Mouse (Mus musculus) heart, adult 8-10 months (tissue): ENCODE data around the gene Klk1b9. TPM values are rescaled to one million over a fixed set of nuclear protein-coding genes. Genes with fewer than 3 reads are reported as not detected.
"Not testable (repeated sequence)": the region's sequence is repeated elsewhere in the genome, so short reads cannot be mapped to it uniquely, and the experiment has no call there.

ENCODE experiments used
- DNase-seq: peaks from one replicate; pipeline ENCODE4 v3.0.0; 2022; ENCODE audit warnings: low spot score
- total RNA-seq, 4 experiments: library from RNA; stranded (reverse); gene quantifications; 2 replicates each; pipeline ENCODE4 v1.2.4; 2022

Klk1b9 gene
- total RNA-seq = not detected

DNA sequence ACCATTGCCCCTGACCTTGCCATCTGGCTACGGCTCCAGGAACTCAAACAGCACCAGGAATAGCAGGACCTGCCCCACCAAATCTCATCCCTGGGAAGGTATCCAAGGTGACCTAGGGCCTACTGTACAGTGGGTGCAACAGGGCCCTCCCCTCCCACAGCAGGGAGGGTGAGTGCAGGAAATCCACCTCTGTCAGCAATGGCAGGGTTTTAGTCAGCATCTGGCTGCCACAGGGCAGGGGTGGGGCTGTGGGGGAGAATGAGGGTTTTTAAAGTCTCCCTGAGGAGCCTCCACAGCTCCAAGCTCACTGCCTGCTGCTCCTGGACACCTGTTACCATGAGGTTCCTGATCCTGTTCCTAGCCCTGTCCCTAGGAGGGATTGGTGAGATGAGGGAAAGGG lies at the start of gene Klk1b9:
Gene Klk1b9, plus strand, starts transcription at position 301 of the 400 bp plus-strand sequence.
- not testable (repeated sequence) for DNase-seq

GRCm38 (mm10) chr7:43928521-43928920 lies 47.3 kb upstream of the Klk1b9 start:
- no peak for DNase-seq

DNA sequence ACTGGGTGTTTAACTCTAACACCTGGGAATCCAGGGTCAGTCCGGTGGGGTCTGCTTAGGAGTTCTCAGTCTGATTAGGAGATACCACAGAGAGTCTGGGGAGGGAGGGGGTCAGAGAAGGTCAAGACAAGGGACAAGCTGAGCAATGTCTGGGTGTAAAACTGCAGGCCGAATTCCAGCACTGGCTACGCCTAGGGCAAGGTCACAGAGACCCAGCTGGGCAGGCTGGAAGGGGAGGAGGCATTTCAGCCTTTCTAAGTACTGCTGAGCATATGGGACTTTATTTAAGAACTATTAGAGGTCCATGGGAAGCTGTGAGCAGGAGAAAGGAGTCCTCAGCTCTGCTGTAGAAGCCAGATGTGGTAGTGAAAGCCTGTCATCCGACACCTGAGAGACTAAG lies 43.5 kb upstream of the Klk1b9 start:
- DNase-seq = no peak

- DNase-seq = no peak
Measured at GRCm38 (mm10) chr7:43933440-43933839, 42.4 kb upstream of the Klk1b9 start, which contains the start of gene Klk15. Gene Klk15, plus strand, starts transcription at chr7:43933740.

- no peak for DNase-seq
Measured at GRCm38 (mm10) chr7:43934747-43935146, 41.1 kb upstream of the Klk1b9 start.

GRCm38 (mm10) chr7:43936551-43936950 lies 39.3 kb upstream of the Klk1b9 start:
- DNase-seq = no peak

GRCm38 (mm10) chr7:43942293-43942692 lies 33.6 kb upstream of the Klk1b9 start:
- not testable (repeated sequence) for DNase-seq

GRCm38 (mm10) chr7:43944727-43945264 lies 31.1 kb upstream of the Klk1b9 start:
- no peak for DNase-seq

- no peak for DNase-seq
Measured at GRCm38 (mm10) chr7:43950364-43950763, 25.5 kb upstream of the Klk1b9 start, which contains the start of gene Klk1b8. Gene Klk1b8, plus strand, starts transcription at chr7:43950664.

- no peak for DNase-seq
Measured at GRCm38 (mm10) chr7:43952703-43953102, 23.2 kb upstream of the Klk1b9 start.

- DNase-seq = no peak
Measured at GRCm38 (mm10) chr7:43966451-43966850, 9.4 kb upstream of the Klk1b9 start, which contains the start of gene Klk1b1. Gene Klk1b1, plus strand, starts transcription at chr7:43966751.

DNA sequence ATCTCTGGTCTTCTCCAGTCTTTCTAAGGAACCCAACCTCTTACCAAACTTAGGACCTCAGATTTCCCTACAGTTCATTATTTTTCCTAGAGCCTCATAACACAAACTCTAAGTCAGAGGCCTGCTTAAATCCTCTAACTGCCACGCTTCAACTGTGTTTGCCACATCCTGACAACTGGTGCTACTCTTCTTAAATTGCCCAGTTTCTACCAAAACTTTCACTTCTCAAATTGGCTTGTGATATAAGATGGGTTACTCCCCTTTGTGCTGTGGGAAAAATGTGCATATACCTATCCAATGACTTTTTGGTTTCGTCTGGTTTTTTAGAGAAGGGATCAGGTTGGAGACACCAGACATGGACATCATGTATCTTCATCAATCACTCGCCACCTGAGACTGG lies 8.8 kb upstream of the Klk1b9 start:
- no peak for DNase-seq

GRCm38 (mm10) chr7:43967612-43968011 lies 8.2 kb upstream of the Klk1b9 start:
- DNase-seq = no peak

- no peak for DNase-seq
Measured at GRCm38 (mm10) chr7:43985657-43986056, 9.8 kb downstream of the Klk1b9 start.

DNA sequence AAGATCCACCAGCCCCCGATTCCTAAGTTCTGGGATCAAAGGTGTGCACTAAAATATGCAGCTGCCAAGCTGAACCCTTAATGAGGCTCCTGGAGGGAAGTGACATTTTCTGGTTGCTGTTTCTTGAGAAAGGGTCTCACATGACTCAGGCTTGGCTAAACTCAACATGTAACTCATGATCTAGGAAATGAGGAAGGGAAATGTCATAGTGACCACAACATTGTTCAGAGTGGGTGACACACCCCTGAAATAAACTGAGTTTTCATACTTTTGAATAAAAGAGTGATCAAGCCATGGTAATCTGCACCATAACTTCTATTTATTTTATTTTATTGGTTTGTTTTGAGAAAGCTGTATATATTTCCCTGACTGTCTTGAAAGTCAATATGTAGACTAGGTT lies 19.0 kb downstream of the Klk1b9 start:
- not testable (repeated sequence) for DNase-seq

DNA sequence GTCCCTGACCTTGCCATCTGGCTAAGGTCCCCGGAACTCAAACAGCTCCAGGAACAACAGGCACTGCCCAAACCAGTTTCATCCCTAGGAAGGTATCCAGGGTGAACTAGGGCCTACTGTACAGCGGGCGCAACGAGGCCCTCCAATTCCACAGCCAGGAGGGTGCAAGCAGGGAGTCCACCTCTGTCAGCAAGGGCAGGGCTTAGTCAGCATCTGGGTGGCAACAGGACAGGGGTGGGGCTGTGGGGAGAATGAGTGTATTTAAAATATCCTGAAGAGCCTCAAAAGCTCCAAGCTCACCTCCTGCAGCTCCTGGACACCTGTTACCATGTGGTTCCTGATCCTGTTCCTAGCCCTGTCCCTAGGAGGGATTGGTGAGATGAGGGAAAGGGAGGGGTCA lies 19.7 kb downstream of the Klk1b9 start, which contains the start of gene Klk1b11:
Gene Klk1b11, plus strand, starts transcription at position 301 of the 400 bp plus-strand sequence.
- not testable (repeated sequence) for DNase-seq

GRCm38 (mm10) chr7:44004847-44005246 lies 29.0 kb downstream of the Klk1b9 start:
- no peak for DNase-seq

GRCm38 (mm10) chr7:44011868-44012267 lies 36.0 kb downstream of the Klk1b9 start, which contains the start of gene Klk1b26:
Gene Klk1b26, plus strand, starts transcription at chr7:44012168.
- DNase-seq = not testable (repeated sequence)

GRCm38 (mm10) chr7:44014666-44015065 lies 38.8 kb downstream of the Klk1b9 start:
- not testable (repeated sequence) for DNase-seq

DNA sequence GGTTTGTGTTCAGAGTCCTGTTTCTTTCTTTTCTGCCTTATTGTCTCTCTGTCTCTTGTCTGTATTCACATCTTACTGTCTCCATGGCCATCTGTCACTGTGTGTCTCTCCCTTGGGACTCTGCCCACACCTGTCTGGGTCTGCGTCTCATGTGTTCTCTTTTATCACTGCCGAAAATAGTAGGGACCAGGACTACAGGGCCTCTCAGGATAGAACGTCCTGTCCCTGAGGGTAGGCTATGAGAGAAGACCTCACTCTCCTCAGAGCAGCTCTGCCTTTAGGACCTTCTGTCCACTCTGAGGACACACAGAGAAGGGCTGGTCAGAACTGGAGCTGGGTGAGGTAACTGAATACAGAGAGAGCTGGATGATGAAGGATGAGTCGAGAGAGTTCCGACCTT lies 39.2 kb downstream of the Klk1b9 start:
- no peak for DNase-seq
